Mouse (Mus musculus): ENCODE data around the gene Ilkap. TPM values are rescaled to one million over a fixed set of nuclear protein-coding genes. Genes with fewer than 3 reads are reported as not detected.

Gene Ilkap
- polyA plus RNA-seq, 1 experiment from 2014 or later, result 136 TPM

DNA sequence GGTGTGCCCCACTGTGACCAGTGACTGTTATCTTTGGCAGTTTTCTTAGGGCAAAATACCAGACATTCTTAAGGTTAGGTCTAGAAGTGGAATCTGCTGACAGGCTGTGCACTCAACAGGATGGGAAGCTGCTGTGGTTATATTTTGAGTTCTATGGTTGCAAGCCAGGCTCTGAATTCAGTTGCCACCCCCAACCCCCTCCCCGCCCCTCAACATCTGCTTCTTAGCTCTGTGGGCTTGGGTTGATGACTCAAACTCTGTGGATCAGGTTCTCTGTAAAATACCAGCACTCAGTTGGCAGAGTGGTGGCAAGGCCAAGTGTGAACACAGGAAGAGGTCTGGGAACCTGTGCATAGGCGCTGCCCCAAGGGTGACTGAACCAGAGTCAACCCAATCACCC lies 46.3 kb downstream of the Ilkap start:
- Histone ChIP-seq H3K9me3 (ENCODE audit: control insufficient read depth, low read length) (no peaks in the 10 kb centered on the region), H3K36me3 (ENCODE audit: control insufficient read depth, insufficient read depth, low read length) (no peaks in the 10 kb centered on the region), H3K27me3 (ENCODE audit: control insufficient read depth, insufficient read depth, low read length) (no peaks in the 10 kb centered on the region), H3K27ac (ENCODE audit: low read depth, low read length) (no peak overlapping the region), H3K4me1 (ENCODE audit: control insufficient read depth, insufficient read depth, low read length) (no peaks in the 10 kb centered on the region), H3K9ac (ENCODE audit: low read depth, low read length) (no peak overlapping the region), H3K4me3 (ENCODE audit: low read length) (no peak overlapping the region), H3K4me2 (replicated peaks; ENCODE audit: low read depth, low read length) (no peak overlapping the region)
- WGBS, result 85% methylated on average over 2 of the region's 2 CpGs
- ATAC-seq (ENCODE audit: low FRiP score, low TSS enrichment), result no peak

DNA sequence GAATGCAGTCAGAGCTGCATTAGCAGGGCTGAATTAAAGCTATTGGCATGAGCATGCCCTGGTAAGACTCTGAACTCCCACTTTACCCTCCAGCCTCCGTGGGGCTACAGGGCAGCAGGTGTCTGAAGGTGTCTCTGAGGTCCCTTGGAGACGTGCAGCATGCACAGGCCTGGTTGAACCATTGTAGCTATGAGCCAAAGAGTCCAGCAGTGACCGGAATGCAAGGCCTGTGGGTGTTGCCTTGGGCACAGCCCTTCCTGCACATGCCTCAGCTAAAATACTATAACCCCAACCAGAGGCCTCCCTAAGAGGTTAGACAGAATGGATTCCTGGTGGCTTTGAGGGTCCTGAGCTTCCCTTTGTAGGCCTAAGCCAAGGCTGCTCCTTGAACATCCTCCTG lies 47.4 kb downstream of the Ilkap start:
- Histone ChIP-seq H3K9ac (ENCODE audit: low read depth, low read length) (no peak overlapping the region), H3K27ac (ENCODE audit: low read depth, low read length) (no peak overlapping the region), H3K36me3 (ENCODE audit: control insufficient read depth, insufficient read depth, low read length) (no peaks in the 10 kb centered on the region), H3K4me2 (replicated peaks; ENCODE audit: low read depth, low read length) (no peak overlapping the region), H3K4me3 (ENCODE audit: low read length) (no peak overlapping the region), H3K9me3 (ENCODE audit: control insufficient read depth, low read length) (no peaks in the 10 kb centered on the region), H3K4me1 (ENCODE audit: control insufficient read depth, insufficient read depth, low read length) (no peaks in the 10 kb centered on the region), H3K27me3 (ENCODE audit: control insufficient read depth, insufficient read depth, low read length) (peaks cover 8% of the 10 kb centered on the region)
- no peak for ATAC-seq (ENCODE audit: low FRiP score, low TSS enrichment)
- 67% methylated on average over 3 of the region's 3 CpGs for WGBS

DNA sequence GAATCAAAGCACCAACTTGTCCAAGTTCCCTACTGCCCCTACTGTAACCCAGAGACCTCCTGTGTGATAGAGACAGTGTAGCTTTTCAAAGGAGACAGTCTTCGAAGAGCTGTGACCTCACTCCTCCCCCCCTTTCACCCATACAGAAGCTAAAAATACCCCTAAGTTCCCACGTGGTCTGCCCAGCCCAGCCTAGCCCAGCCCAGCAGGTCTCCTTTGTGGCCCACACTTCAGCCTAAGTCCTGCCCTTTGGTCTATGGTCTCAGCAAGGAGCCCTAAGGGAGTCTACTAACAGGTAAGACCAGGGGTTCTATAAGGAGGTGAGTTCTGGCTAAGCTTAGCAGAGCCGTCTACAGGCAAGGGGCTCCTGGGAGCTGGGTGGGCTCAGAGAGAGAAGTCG lies 47.8 kb downstream of the Ilkap start, which contains the start of gene Klhl30:
TSS of gene Klhl30 (plus strand) at position 176 of the 400 bp plus-strand sequence.
- WGBS, result 61% methylated on average over 4 of the region's 4 CpGs
- ATAC-seq (ENCODE audit: low FRiP score, low TSS enrichment), result no peak
- no peaks in the 10 kb centered on the region for H3K9me3 ChIP-seq (ENCODE audit: control insufficient read depth, low read length)
- no peaks in the 10 kb centered on the region for H3K4me1 ChIP-seq (ENCODE audit: control insufficient read depth, insufficient read depth, low read length)
- no peak within 1 kb of the TSS for H3K9ac ChIP-seq (ENCODE audit: low read depth, low read length)
- no peak within 1 kb of the TSS for H3K4me2 ChIP-seq (replicated peaks; ENCODE audit: low read depth, low read length)
- H3K4me3 ChIP-seq (ENCODE audit: low read length), result no peak within 1 kb of the TSS
- H3K27me3 ChIP-seq (ENCODE audit: control insufficient read depth, insufficient read depth, low read length), result peaks cover 13% of the 10 kb centered on the region
- H3K36me3 ChIP-seq (ENCODE audit: control insufficient read depth, insufficient read depth, low read length), result no peaks in the 10 kb centered on the region
- no peak within 1 kb of the TSS for H3K27ac ChIP-seq (ENCODE audit: low read depth, low read length)

DNA sequence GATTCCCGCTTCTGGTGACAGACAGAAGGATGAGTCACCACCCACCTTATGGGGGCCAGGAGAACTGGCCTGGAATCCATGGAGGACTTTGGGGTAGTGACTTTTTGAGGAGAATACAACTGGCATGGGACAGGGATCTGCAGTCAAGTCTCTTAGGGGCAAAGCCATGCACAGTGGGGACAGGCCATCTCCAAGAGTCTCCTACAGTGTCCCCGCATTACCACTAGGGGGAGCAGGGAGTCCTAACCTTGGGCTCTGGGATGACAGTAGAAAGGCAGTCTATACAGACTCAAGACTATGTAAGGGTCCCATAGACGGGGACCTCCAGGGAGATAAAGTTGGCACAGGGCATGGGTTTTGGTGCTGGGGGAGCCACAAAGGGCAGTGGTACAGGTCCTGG lies 51.7 kb downstream of the Ilkap start:
- Histone ChIP-seq H3K4me2 (replicated peaks; ENCODE audit: low read depth, low read length) (no peak overlapping the region), H3K27ac (ENCODE audit: low read depth, low read length) (no peak overlapping the region), H3K9ac (ENCODE audit: low read depth, low read length) (no peak overlapping the region), H3K4me3 (ENCODE audit: low read length) (no peak overlapping the region), H3K9me3 (ENCODE audit: control insufficient read depth, low read length) (no peaks in the 10 kb centered on the region), H3K36me3 (ENCODE audit: control insufficient read depth, insufficient read depth, low read length) (no peaks in the 10 kb centered on the region), H3K4me1 (ENCODE audit: control insufficient read depth, insufficient read depth, low read length) (no peaks in the 10 kb centered on the region), H3K27me3 (ENCODE audit: control insufficient read depth, insufficient read depth, low read length) (peaks cover 40% of the 10 kb centered on the region)
- WGBS, result 34% methylated on average over 3 of the region's 3 CpGs
- ATAC-seq (ENCODE audit: low FRiP score, low TSS enrichment), result peak; percentile 81

DNA sequence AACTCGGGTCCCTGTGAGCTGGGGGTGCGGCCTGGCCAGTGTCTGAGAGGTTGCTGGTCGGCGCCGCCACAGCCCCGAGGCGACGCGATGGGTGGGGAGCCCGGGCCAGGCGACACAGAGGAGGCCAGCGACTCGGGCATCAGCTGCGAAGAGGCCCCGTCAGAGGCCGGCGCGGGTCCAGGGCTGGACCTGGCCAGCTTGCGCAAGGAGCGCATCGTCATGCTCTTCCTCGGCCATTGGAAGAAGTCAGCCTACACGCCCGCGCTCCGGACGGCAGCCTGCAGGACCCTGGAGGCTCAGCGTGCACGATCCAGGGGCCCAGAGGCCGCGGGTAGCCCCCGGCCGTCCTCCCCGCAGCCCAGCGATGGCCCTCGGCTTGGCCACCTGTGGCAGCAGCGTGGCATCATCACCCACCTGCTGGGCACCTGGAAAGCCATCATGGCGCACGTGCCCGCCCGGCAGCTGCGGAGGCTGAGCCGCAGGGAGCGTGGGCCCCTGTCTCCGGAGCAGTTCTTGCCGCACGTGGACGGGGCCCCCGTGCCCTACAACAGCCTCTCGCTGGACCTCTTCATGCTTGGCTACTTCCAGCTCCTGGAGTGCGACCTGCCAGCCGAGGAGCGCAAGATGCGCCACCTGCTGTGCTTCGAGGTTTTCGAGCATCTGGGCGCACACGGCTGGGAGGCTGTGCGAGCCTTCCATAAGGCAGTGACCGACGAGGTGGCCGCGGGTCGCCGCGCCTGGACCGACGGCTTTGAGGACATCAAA lies 53.5 kb downstream of the Ilkap start:
- peaks cover 40% of the 10 kb centered on the region for H3K27me3 ChIP-seq (ENCODE audit: control insufficient read depth, insufficient read depth, low read length)
- no peaks in the 10 kb centered on the region for H3K36me3 ChIP-seq (ENCODE audit: control insufficient read depth, insufficient read depth, low read length)
- WGBS, result 6% methylated on average over 66 of the region's 68 CpGs
- peak overlapping the region; percentile 27 for H3K4me3 ChIP-seq (ENCODE audit: low read length)
- H3K4me2 ChIP-seq (replicated peaks; ENCODE audit: low read depth, low read length), result peak overlapping the region; percentile 40
- H3K27ac ChIP-seq (ENCODE audit: low read depth, low read length), result no peak overlapping the region
- H3K4me1 ChIP-seq (ENCODE audit: control insufficient read depth, insufficient read depth, low read length), result no peaks in the 10 kb centered on the region
- ATAC-seq (ENCODE audit: low FRiP score, low TSS enrichment), result peak; percentile 74; the same call in 1 of the 2 replicates
- H3K9ac ChIP-seq (ENCODE audit: low read depth, low read length), result no peak overlapping the region; the same call in 1 of the 2 replicates
- no peaks in the 10 kb centered on the region for H3K9me3 ChIP-seq (ENCODE audit: control insufficient read depth, low read length)

DNA sequence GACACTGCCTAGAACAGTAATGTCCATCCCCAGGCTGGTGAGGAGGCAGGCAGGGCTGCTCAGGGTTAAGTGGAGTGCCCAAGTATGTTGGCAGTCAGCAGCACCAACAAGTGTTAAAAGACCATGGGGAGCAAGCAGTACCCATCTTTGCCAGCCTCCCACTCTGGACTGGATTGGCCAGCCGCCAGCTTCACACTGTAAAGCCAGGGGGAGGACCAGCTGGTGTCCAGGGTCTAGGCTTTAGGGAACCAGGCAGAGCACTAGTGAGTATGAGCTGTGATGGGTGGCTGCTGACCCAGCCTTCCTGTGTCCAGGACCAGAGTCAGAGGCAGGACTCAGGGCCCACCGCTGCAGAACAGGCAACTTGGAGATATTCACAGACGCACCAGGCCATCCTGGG lies 54.6 kb downstream of the Ilkap start:
- 91% methylated on average over 3 of the region's 3 CpGs for WGBS
- Histone ChIP-seq H3K4me1 (ENCODE audit: control insufficient read depth, insufficient read depth, low read length) (no peaks in the 10 kb centered on the region), H3K9me3 (ENCODE audit: control insufficient read depth, low read length) (no peaks in the 10 kb centered on the region), H3K4me2 (replicated peaks; ENCODE audit: low read depth, low read length) (no peak overlapping the region), H3K27me3 (ENCODE audit: control insufficient read depth, insufficient read depth, low read length) (peaks cover 40% of the 10 kb centered on the region), H3K4me3 (ENCODE audit: low read length) (no peak overlapping the region), H3K36me3 (ENCODE audit: control insufficient read depth, insufficient read depth, low read length) (no peaks in the 10 kb centered on the region), H3K9ac (ENCODE audit: low read depth, low read length) (no peak overlapping the region), H3K27ac (ENCODE audit: low read depth, low read length) (no peak overlapping the region)
- ATAC-seq (ENCODE audit: low FRiP score, low TSS enrichment), result no peak

DNA sequence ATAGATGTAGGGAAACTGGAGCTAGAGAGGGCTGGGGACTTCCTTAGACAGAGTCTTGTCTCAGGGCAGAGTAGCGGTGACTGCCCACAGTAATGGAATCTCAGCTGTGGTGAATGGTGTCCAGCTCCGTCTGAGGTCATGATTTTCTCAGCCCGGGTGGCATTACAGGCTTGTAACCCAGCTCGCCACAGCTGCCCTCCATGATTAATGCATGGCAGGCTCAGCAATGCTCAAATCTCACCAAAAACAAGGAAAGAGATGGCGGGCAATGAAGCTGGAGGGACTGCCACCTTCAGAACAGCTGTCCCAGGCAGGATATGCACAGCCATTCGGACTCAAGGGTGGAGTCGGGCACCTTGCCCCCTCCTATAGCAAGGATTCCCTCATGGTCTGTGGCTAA lies 61.3 kb downstream of the Ilkap start:
- Histone ChIP-seq H3K4me1 (ENCODE audit: control insufficient read depth, insufficient read depth, low read length) (no peaks in the 10 kb centered on the region), H3K9me3 (ENCODE audit: control insufficient read depth, low read length) (no peaks in the 10 kb centered on the region), H3K9ac (ENCODE audit: low read depth, low read length) (no peak overlapping the region), H3K36me3 (ENCODE audit: control insufficient read depth, insufficient read depth, low read length) (no peaks in the 10 kb centered on the region), H3K4me3 (ENCODE audit: low read length) (no peak overlapping the region), H3K27me3 (ENCODE audit: control insufficient read depth, insufficient read depth, low read length) (peaks cover 2% of the 10 kb centered on the region; the same call in 1 of the 2 replicates), H3K4me2 (replicated peaks; ENCODE audit: low read depth, low read length) (no peak overlapping the region), H3K27ac (ENCODE audit: low read depth, low read length) (no peak overlapping the region)
- no peak for ATAC-seq (ENCODE audit: low FRiP score, low TSS enrichment)
- 86% methylated on average over 7 of the region's 7 CpGs for WGBS

DNA sequence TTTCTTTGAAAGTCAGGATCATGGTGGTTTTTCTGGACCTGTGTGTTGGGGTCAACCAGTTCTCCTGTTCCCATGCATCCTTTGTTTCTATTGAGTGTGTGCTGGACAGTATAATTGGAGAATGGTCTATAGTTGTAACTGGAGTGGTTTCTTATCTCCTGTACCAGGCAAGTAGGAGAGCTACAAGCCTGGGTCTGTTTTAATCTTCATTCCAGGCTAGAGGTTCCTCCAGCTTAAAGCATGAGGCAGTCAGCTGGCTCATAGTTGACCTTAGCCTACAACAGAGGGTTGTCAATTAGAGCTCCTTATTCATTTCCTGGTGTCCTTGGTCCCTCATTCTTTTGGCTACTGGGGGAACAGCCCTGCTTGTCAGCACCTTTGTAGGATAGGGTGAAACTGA lies 65.0 kb downstream of the Ilkap start:
- Histone ChIP-seq H3K27me3 (ENCODE audit: control insufficient read depth, insufficient read depth, low read length) (no peaks in the 10 kb centered on the region), H3K4me2 (replicated peaks; ENCODE audit: low read depth, low read length) (no peak overlapping the region), H3K4me3 (ENCODE audit: low read length) (no peak overlapping the region), H3K9me3 (ENCODE audit: control insufficient read depth, low read length) (no peaks in the 10 kb centered on the region), H3K4me1 (ENCODE audit: control insufficient read depth, insufficient read depth, low read length) (no peaks in the 10 kb centered on the region), H3K27ac (ENCODE audit: low read depth, low read length) (no peak overlapping the region), H3K36me3 (ENCODE audit: control insufficient read depth, insufficient read depth, low read length) (no peaks in the 10 kb centered on the region), H3K9ac (ENCODE audit: low read depth, low read length) (no peak overlapping the region)
- ATAC-seq (ENCODE audit: low FRiP score, low TSS enrichment), result no peak

DNA sequence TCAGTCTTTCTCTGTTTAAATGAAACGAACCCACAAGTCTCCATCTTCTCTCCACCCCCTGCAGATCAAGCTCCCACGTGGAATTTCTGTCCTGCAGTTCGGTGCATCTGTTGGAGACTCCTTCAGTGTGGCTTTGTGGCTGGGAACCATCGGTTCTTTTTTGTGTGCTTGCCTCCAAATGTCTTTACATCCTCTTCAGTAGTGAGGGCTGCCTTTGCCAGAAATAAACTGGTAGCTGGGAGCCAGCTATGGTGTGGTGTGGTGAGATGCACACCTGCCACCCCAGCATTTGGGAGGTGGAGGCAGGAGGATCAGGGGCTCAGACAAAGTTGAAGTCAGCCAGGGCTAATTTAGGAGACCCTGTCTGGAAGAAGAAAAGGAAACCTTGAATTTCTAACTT lies 66.5 kb downstream of the Ilkap start:
- WGBS, result 65% methylated on average over 4 of the region's 4 CpGs
- Histone ChIP-seq H3K27ac (ENCODE audit: low read depth, low read length) (no peak overlapping the region), H3K9ac (ENCODE audit: low read depth, low read length) (no peak overlapping the region), H3K27me3 (ENCODE audit: control insufficient read depth, insufficient read depth, low read length) (no peaks in the 10 kb centered on the region), H3K9me3 (ENCODE audit: control insufficient read depth, low read length) (no peaks in the 10 kb centered on the region), H3K4me2 (replicated peaks; ENCODE audit: low read depth, low read length) (no peak overlapping the region), H3K36me3 (ENCODE audit: control insufficient read depth, insufficient read depth, low read length) (no peaks in the 10 kb centered on the region), H3K4me3 (ENCODE audit: low read length) (no peak overlapping the region), H3K4me1 (ENCODE audit: control insufficient read depth, insufficient read depth, low read length) (no peaks in the 10 kb centered on the region)
- no peak for ATAC-seq (ENCODE audit: low FRiP score, low TSS enrichment)
